Mouse (Mus musculus) MEL (cell line): ENCODE measurements around the gene Snx18. TPM values are rescaled to one million over a fixed set of nuclear protein-coding genes. Genes with fewer than 3 reads are reported as not detected.

Experiments used
- DNase-seq: peaks from one replicate; pipeline ENCODE4 v3.0.0; 2011; ENCODE audit warnings: low read depth, low spot score
- H3K27ac ChIP-seq: 2 replicates; pipeline ENCODE4 v1.5.1; 2012; ENCODE audit warnings: low read depth, mild to moderate bottlenecking, control low read depth, low read length, moderate library complexity; ENCODE audit not compliant: control insufficient read depth
- H3K27me3 ChIP-seq, 2 experiments: fragments of 150-350 bp in 1 of 2; sonication (generic) in 1 of 2; 2 replicates each; pipeline ENCODE4 v1.6.1; 2012; ENCODE audit warnings: low read length in 2 of 2, mild to moderate bottlenecking in 2 of 2, improper control_type of control experiment in 1 of 2, moderate library complexity in 1 of 2; ENCODE audit not compliant: insufficient read depth in 2 of 2, control insufficient read depth in 1 of 2
- H3K36me3 ChIP-seq, 2 experiments: 2 replicates each; pipeline ENCODE4 v1.6.1; 2012 to 2014; ENCODE audit warnings: low read length in 2 of 2, improper control_type of control experiment in 1 of 2, inconsistent platforms in 1 of 2, mild to moderate bottlenecking in 1 of 2; ENCODE audit not compliant: insufficient read depth in 2 of 2, control insufficient read depth in 1 of 2
- H3K4me1 ChIP-seq, 2 experiments: fragments of 150-350 bp in 1 of 2; sonication (generic) in 1 of 2; 2 replicates each; pipeline ENCODE4 v1.6.1; 2012; ENCODE audit warnings: low read length in 2 of 2, improper control_type of control experiment in 1 of 2, mild to moderate bottlenecking in 1 of 2; ENCODE audit not compliant: insufficient read depth in 2 of 2, control insufficient read depth in 1 of 2
- H3K4me3 ChIP-seq, 2 experiments: fragments of 150-350 bp in 1 of 2; sonication (generic) in 1 of 2; 2 replicates each; pipeline ENCODE4 v1.5.1; 2012; ENCODE audit warnings: low read depth in 2 of 2, low read length in 2 of 2, mild to moderate bottlenecking in 2 of 2, moderate library complexity in 2 of 2, control low read depth in 1 of 2, improper control_type of control experiment in 1 of 2; ENCODE audit not compliant: control insufficient read depth in 1 of 2, insufficient read depth in 1 of 2
- H3K79me2 ChIP-seq: 2 replicates; pipeline ENCODE4 v1.6.1; 2012; ENCODE audit warnings: mild to moderate bottlenecking, low read length, moderate library complexity; ENCODE audit not compliant: control insufficient read depth, poor library complexity, insufficient read depth
- H3K9ac ChIP-seq: 2 replicates; pipeline ENCODE4 v1.6.1; 2012; ENCODE audit warnings: low read depth, mild to moderate bottlenecking, control low read depth, low read length, moderate library complexity; ENCODE audit not compliant: control insufficient read depth, poor library complexity, severe bottlenecking
- H3K9me3 ChIP-seq: fragments of 150-350 bp; sonication (generic); replicated peaks from 2 replicates; pipeline ENCODE4 v1.6.1; 2012; ENCODE audit warnings: mild to moderate bottlenecking, low read length, improper control_type of control experiment, moderate library complexity; ENCODE audit not compliant: insufficient read depth
- BHLHE40 ChIP-seq: IDR thresholded peaks from 2 replicates; pipeline ENCODE4 v1.6.1; 2012; ENCODE audit warnings: low read depth, mild to moderate bottlenecking, inconsistent platforms, low read length, improper control_type of control experiment, borderline replicate concordance
- CHD2 ChIP-seq: IDR thresholded peaks from 2 replicates; pipeline ENCODE4 v1.6.1; 2011; ENCODE audit warnings: low read length, improper control_type of control experiment
- E2F4 ChIP-seq: IDR thresholded peaks from 2 replicates; pipeline ENCODE4 v1.6.1; 2011; ENCODE audit warnings: low read depth, low read length, improper control_type of control experiment, borderline replicate concordance
- ETS1 ChIP-seq: IDR thresholded peaks from 2 replicates; pipeline ENCODE4 v1.6.1; 2012; ENCODE audit warnings: low read depth, mild to moderate bottlenecking, inconsistent platforms, low read length, improper control_type of control experiment, moderate library complexity
- GABPA ChIP-seq: IDR thresholded peaks from 2 replicates; pipeline ENCODE4 v1.6.1; 2012; ENCODE audit warnings: low read depth, mild to moderate bottlenecking, inconsistent platforms, low read length, improper control_type of control experiment, moderate library complexity
- MAZ ChIP-seq: IDR thresholded peaks from 2 replicates; pipeline ENCODE4 v1.6.1; 2012; ENCODE audit warnings: low read depth, mild to moderate bottlenecking, inconsistent platforms, low read length, improper control_type of control experiment
- MEF2A ChIP-seq: IDR thresholded peaks from 2 replicates; pipeline ENCODE4 v1.6.1; 2014; ENCODE audit warnings: low read depth, mild to moderate bottlenecking, inconsistent platforms, low read length, improper control_type of control experiment; ENCODE audit not compliant: poor library complexity, insufficient replicate concordance, severe bottlenecking; ENCODE audit errors: extremely low read depth
- MXI1 ChIP-seq: IDR thresholded peaks from 2 replicates; pipeline ENCODE4 v1.6.1; 2011; ENCODE audit warnings: mild to moderate bottlenecking, low read depth, low read length, improper control_type of control experiment
- NELFE ChIP-seq: IDR thresholded peaks from 2 replicates; pipeline ENCODE4 v1.6.1; 2011; ENCODE audit warnings: low read depth, low read length, improper control_type of control experiment
- POLR2AphosphoS5 ChIP-seq: IDR thresholded peaks from 2 replicates; pipeline ENCODE4 v1.6.1; 2012; ENCODE audit warnings: low read depth, borderline replicate concordance, mild to moderate bottlenecking, inconsistent platforms, low read length, moderate library complexity, mixed read lengths
- RCOR1 ChIP-seq: IDR thresholded peaks from 2 replicates; pipeline ENCODE4 v1.6.1; 2012; ENCODE audit warnings: low read depth, mild to moderate bottlenecking, inconsistent platforms, low read length, improper control_type of control experiment
- SIN3A ChIP-seq: IDR thresholded peaks from 2 replicates; pipeline ENCODE4 v1.6.1; 2012; ENCODE audit warnings: low read length, improper control_type of control experiment, inconsistent platforms
- SMC3 ChIP-seq: IDR thresholded peaks from 2 replicates; pipeline ENCODE4 v1.6.1; 2011; ENCODE audit warnings: low read depth, low read length, improper control_type of control experiment
- UBTF ChIP-seq: IDR thresholded peaks from 2 replicates; pipeline ENCODE4 v1.6.1; 2012; ENCODE audit warnings: low read depth, mild to moderate bottlenecking, inconsistent platforms, low read length, improper control_type of control experiment, moderate library complexity, borderline replicate concordance; ENCODE audit not compliant: insufficient read depth
- ZC3H11A ChIP-seq: IDR thresholded peaks from 2 replicates; pipeline ENCODE4 v1.6.1; 2012; ENCODE audit warnings: low read depth, mild to moderate bottlenecking, inconsistent platforms, low read length, improper control_type of control experiment
- ZKSCAN1 ChIP-seq: IDR thresholded peaks from 2 replicates; pipeline ENCODE4 v1.6.1; 2012; ENCODE audit warnings: low read depth, mild to moderate bottlenecking, inconsistent platforms, low read length, improper control_type of control experiment, moderate library complexity
- ZNF384 ChIP-seq: IDR thresholded peaks from 2 replicates; pipeline ENCODE4 v1.6.1; 2012; ENCODE audit warnings: low read depth, mild to moderate bottlenecking, inconsistent platforms, low read length, improper control_type of control experiment
- polyA plus RNA-seq, 2 experiments: library from polyadenylated mRNA; stranded (reverse) in 1 of 2; unstranded in 1 of 2; fragments of >175 nt in 1 of 2; fragments of >200 nt in 1 of 2; gene quantifications; 2 replicates each; pipeline versions ENCODE4 v1.2.1 to v1.2.4; 2012; ENCODE audit warnings: low replicate concordance in 2 of 2, low read depth in 1 of 2; ENCODE audit not compliant: insufficient read length in 2 of 2, insufficient read depth in 1 of 2, missing spikeins in 1 of 2
- total RNA-seq: library from RNA; depleted of rRNA; stranded (reverse); fragments of 300-350 nt; gene quantifications from 2 replicates; pipeline ENCODE4 v1.2.3, GENCODE M21; 2012

The Snx18 gene
- total and polyA plus RNA-seq, 3 experiments: 7.7 to 8.7 TPM; not detected in 1

- Histone ChIP-seq H3K9me3 (no peaks in the 10 kb centered on the region), H3K9ac (no peak overlapping the region), H3K36me3 (no peaks in the 10 kb centered on the region; a peak in 1 of 4 replicates), H3K27ac (no peak overlapping the region), H3K4me3 (no peak overlapping the region), H3K4me1 (no peaks in the 10 kb centered on the region), H3K27me3 (no peaks in the 10 kb centered on the region), H3K79me2 (no peaks in the 10 kb centered on the region)
- no peak for TF ChIP-seq MXI1
- DNase-seq: no peak
Observed at GRCm38 (mm10) chr13:113589499-113589898, 28.9 kb downstream of the Snx18 start.

GRCm38 (mm10) chr13:113587200-113587936 is 31.0 kb downstream of the Snx18 start:
- Histone ChIP-seq H3K27ac (no peak overlapping the region), H3K4me1 (no peaks in the 10 kb centered on the region), H3K9me3 (no peaks in the 10 kb centered on the region), H3K79me2 (no peaks in the 10 kb centered on the region), H3K9ac (no peak overlapping the region), H3K4me3 (no peak overlapping the region), H3K36me3 (no peaks in the 10 kb centered on the region), H3K27me3 (no peaks in the 10 kb centered on the region)
- DNase-seq: no peak
- TF ChIP-seq SIN3A (no peak), MAZ (no peak), NELFE (no peak), UBTF (no peak), ETS1 (no peak), CHD2 (no peak), E2F4 (no peak), MEF2A (no peak), POLR2AphosphoS5 (no peak), BHLHE40 (no peak), ZC3H11A (no peak), SMC3 (no peak), ZNF384 (no peak), ZKSCAN1 (no peak), RCOR1 (no peak), GABPA (no peak)
